Mouse (Mus musculus) liver, adult 10 weeks (tissue): ENCODE measurements around the gene Klra7. TPM values are rescaled to one million over a fixed set of nuclear protein-coding genes. Genes with fewer than 3 reads are reported as not detected.

Experiments used
- polyA plus RNA-seq: library from polyadenylated mRNA; stranded (reverse); fragments of 350-450 nt; fragmentation: Illumina TruSeq; extraction: RNeasy Lipid Tissue Mini Kit (QIAGEN cat#74804); gene quantifications from one replicate; pipeline ENCODE4 v1.2.3, GENCODE M21; 2014; ENCODE audit warnings: low read depth, low replicate concordance

Klra7 gene
- polyA plus RNA-seq: not detected

DNA sequence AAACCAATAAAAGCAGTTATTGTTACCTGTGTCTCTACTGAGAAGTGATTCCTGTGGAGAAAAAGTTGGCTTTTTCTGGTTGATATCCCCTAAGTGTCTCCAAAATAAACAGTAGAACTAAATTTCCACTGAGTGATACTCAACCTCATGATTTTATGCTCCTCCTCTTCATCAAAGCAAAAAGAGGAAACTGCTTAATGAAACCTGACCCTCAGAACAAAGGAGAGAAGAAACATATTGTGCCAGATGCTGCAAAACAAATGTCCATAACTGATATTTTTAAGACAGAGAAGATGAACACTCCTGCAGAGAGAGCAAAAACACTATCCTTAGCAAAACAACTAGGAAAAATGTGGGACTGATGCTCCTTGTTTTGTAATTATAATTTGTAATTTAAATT lies at the start of gene Klra7:
Gene Klra7 (minus strand): TSS at position 101 of the 400 bp plus-strand sequence.

DNA sequence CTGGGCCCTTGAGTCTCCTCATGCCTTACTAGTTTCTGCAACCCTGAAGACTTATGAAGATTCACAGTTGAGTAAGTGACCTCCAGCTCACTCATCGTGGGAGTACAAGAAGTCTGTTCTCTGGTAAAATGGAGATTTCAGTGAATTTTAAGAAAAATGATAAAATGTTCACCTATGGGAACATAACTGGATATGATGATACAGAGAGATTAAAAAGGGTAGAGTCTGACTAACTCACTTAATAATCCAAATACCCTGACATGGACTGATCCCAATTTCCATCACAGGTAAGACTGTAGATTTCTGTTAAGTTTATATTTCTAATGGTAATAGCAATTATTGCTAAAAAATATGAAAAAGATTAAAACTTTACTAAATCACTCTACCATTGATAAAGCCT lies 48.7 kb upstream of the Klra7 start, which contains the start of gene Klra10:
Gene Klra10 (minus strand): TSS at position 101 of the 400 bp plus-strand sequence.

DNA sequence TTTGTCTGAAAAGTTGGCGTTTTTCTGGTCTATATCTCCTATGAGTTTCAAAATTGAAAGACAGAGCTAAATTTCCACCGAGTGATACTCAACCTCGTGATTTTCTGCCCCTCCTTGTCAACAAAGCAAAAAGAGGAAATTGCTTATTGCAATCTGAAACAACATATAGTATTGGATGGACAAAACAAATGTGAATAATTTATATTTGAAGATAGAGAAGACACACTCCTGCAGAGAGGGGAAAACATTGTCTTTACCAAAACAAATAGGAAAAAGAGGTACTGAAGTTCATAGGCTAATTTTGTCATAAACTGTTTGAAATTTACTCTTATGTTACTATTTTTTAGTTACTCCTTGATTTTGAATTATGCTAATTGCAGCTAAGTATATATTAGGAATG lies 40.1 kb downstream of the Klra7 start, which contains the start of gene Klra9:
Gene Klra9 (minus strand): TSS at position 101 of the 400 bp plus-strand sequence.

Other genes with a start within 250 kb of the Klra7 start
- gene Klra6, start 206.4 kb downstream of the Klra7 start, polyA plus RNA-seq: not detected
- gene Klra4, start 166.1 kb downstream of the Klra7 start, polyA plus RNA-seq: not detected
- gene Klra8, start 103.4 kb downstream of the Klra7 start, polyA plus RNA-seq: not detected
- not detected for gene Klra9, start 40.2 kb downstream of the Klra7 start, polyA plus RNA-seq
- gene Klra10, start 48.6 kb upstream of the Klra7 start, polyA plus RNA-seq: not detected
- gene Klra3, start 104.3 kb upstream of the Klra7 start, polyA plus RNA-seq: not detected
- not detected for gene Klra1, start 153.6 kb upstream of the Klra7 start, polyA plus RNA-seq